Mouse (Mus musculus) E14TG2a.4 (cell line): Measurements from ENCODE around the gene Guca1b.
A peak's percentile ranks its signal among the peaks of the same experiment; 100 is the strongest.

Source experiments
- CTCF ChIP-seq: conservative IDR thresholded peaks from 2 replicates; pipeline ENCODE4 v1.5.1; 2014; ENCODE audit warnings: low read length
- NANOG ChIP-seq: IDR thresholded peaks from 2 replicates; pipeline ENCODE4 v1.6.1; 2014; ENCODE audit warnings: borderline replicate concordance, low read length, mixed read lengths
- POU5F1 ChIP-seq: IDR thresholded peaks from 2 replicates; pipeline ENCODE4 v1.6.1; 2014; ENCODE audit warnings: low read length, borderline replicate concordance

GRCm38 (mm10) chr17:47408558-47408898, 23.3 kb downstream of the Guca1b start:
- TF ChIP-seq NANOG: no peak
- TF ChIP-seq CTCF: peak; percentile 93
- no peak for TF ChIP-seq POU5F1
